Mouse (Mus musculus) MEL (cell line): ENCODE results near the gene Gm14124.
A peak's percentile ranks its signal among the peaks of the same experiment; 100 is the strongest.

Source experiments
- CHD2 ChIP-seq: IDR thresholded peaks from 2 replicates; pipeline ENCODE4 v1.6.1; 2011; ENCODE audit warnings: low read length, improper control_type of control experiment
- CTCF ChIP-seq, 3 experiments: IDR thresholded peaks in 2 of 3; conservative IDR thresholded peaks in 1 of 3; 2 replicates each; pipeline ENCODE4 v1.5.1; 2011 to 2012; ENCODE audit warnings: low read length in 3 of 3, low read depth in 2 of 3, mild to moderate bottlenecking in 2 of 3, improper control_type of control experiment in 1 of 3, inconsistent platforms in 1 of 3, mixed read lengths in 1 of 3, moderate library complexity in 1 of 3; ENCODE audit not compliant: control insufficient read depth in 1 of 3, insufficient read depth in 1 of 3, poor library complexity in 1 of 3, severe bottlenecking in 1 of 3
- EP300 ChIP-seq, 2 experiments: IDR thresholded peaks; 2 replicates each; pipeline ENCODE4 v1.6.1; 2011; ENCODE audit warnings: improper control_type of control experiment in 2 of 2, low read length in 2 of 2, low read depth in 1 of 2, mild to moderate bottlenecking in 1 of 2
- GABPA ChIP-seq: IDR thresholded peaks from 2 replicates; pipeline ENCODE4 v1.6.1; 2012; ENCODE audit warnings: low read depth, mild to moderate bottlenecking, inconsistent platforms, low read length, improper control_type of control experiment, moderate library complexity
- NELFE ChIP-seq: IDR thresholded peaks from 2 replicates; pipeline ENCODE4 v1.6.1; 2011; ENCODE audit warnings: low read depth, low read length, improper control_type of control experiment
- NRF1 ChIP-seq: IDR thresholded peaks from 2 replicates; pipeline ENCODE4 v1.6.1; 2014; ENCODE audit warnings: low read depth, mild to moderate bottlenecking, inconsistent platforms, low read length, improper control_type of control experiment, moderate library complexity; ENCODE audit not compliant: poor library complexity, insufficient read depth, severe bottlenecking
- POLR2A ChIP-seq, 2 experiments: IDR thresholded peaks; 2 replicates each; pipeline ENCODE4 v1.6.1; 2011 to 2012; ENCODE audit warnings: low read length in 2 of 2, mild to moderate bottlenecking in 2 of 2, control low read depth in 1 of 2, improper control_type of control experiment in 1 of 2, low read depth in 1 of 2, moderate library complexity in 1 of 2; ENCODE audit not compliant: control insufficient read depth in 1 of 2, insufficient read depth in 1 of 2, poor library complexity in 1 of 2
- RAD21 ChIP-seq: IDR thresholded peaks from 2 replicates; pipeline ENCODE4 v1.6.1; 2011; ENCODE audit warnings: mild to moderate bottlenecking, low read depth, low read length, improper control_type of control experiment
- RCOR1 ChIP-seq: IDR thresholded peaks from 2 replicates; pipeline ENCODE4 v1.6.1; 2012; ENCODE audit warnings: low read depth, mild to moderate bottlenecking, inconsistent platforms, low read length, improper control_type of control experiment
- UBTF ChIP-seq: IDR thresholded peaks from 2 replicates; pipeline ENCODE4 v1.6.1; 2012; ENCODE audit warnings: low read depth, mild to moderate bottlenecking, inconsistent platforms, low read length, improper control_type of control experiment, moderate library complexity, borderline replicate concordance; ENCODE audit not compliant: insufficient read depth
- USF1 ChIP-seq: IDR thresholded peaks from 2 replicates; pipeline ENCODE4 v1.6.1; 2014; ENCODE audit warnings: low read depth, mild to moderate bottlenecking, inconsistent platforms, low read length, improper control_type of control experiment, moderate library complexity
- ZC3H11A ChIP-seq: IDR thresholded peaks from 2 replicates; pipeline ENCODE4 v1.6.1; 2012; ENCODE audit warnings: low read depth, mild to moderate bottlenecking, inconsistent platforms, low read length, improper control_type of control experiment
- ZMIZ1 ChIP-seq: IDR thresholded peaks from 2 replicates; pipeline ENCODE4 v1.6.1; 2012; ENCODE audit warnings: low read depth, mild to moderate bottlenecking, inconsistent platforms, low read length, improper control_type of control experiment, moderate library complexity
- ZNF384 ChIP-seq: IDR thresholded peaks from 2 replicates; pipeline ENCODE4 v1.6.1; 2012; ENCODE audit warnings: low read depth, mild to moderate bottlenecking, inconsistent platforms, low read length, improper control_type of control experiment

DNA sequence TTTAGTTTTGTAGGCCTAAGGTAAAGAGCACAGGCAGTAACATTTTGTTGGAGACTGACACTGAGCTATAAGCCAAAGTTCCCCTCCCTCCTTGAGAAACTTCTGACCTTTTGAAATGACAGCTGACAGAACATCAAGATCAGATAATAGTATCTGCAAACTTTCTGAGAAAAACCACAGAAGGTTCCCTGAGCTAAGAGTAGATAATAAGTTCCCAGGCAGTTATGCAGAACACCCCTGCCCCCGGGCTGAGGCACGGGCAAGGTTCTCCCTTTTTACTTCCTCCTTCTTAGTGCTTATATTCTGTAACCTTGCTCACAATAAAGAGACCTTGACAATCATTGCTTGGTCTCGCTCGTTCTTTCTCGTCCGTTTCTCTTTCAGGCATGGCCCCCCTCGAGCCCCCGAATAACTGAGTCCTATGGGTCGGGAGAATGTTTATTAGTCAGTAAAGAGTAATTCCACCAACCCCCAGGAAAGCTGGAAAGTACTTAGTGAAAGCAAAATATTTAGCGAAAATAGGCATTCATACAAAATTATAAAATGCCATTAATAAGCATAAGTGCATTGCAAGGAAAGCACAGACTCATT lies 50.0 kb downstream of the Gm14124 start:
- TF ChIP-seq RCOR1 = peak; percentile 90
- TF ChIP-seq NRF1 = no peak
- no peak for TF ChIP-seq CHD2
- no peak for TF ChIP-seq NELFE
- no peak for TF ChIP-seq ZC3H11A
- TF ChIP-seq EP300 (IDR thresholded peaks at IDR 0.05; ENCODE audit: low read depth in 1 of 2, low read length in 2 of 2) = peak; percentile 95 to 96
- peak in 1 of 2 experiments; percentile 56; a peak in 2 of 4 replicates for TF ChIP-seq POLR2A (IDR thresholded peaks at IDR 0.05; ENCODE audit: control insufficient read depth in 1 of 2, insufficient read depth in 1 of 2, low read depth in 1 of 2, low read length in 2 of 2, poor library complexity in 1 of 2)
- no peak for TF ChIP-seq CTCF (IDR thresholded peaks at IDR 0.05 in 2 of 3, conservative IDR thresholded peaks at IDR 0.05 in 1 of 3; ENCODE audit: control insufficient read depth in 1 of 3, insufficient read depth in 1 of 3, low read depth in 2 of 3, low read length in 3 of 3, poor library complexity in 1 of 3, severe bottlenecking in 1 of 3)
- TF ChIP-seq UBTF = no peak
- no peak for TF ChIP-seq USF1
- no peak for TF ChIP-seq ZNF384
- TF ChIP-seq GABPA = no peak
- no peak for TF ChIP-seq RAD21
- TF ChIP-seq ZMIZ1 = peak; percentile 79
